Mouse (Mus musculus): ENCODE measurements around the gene Usf1.

DNA sequence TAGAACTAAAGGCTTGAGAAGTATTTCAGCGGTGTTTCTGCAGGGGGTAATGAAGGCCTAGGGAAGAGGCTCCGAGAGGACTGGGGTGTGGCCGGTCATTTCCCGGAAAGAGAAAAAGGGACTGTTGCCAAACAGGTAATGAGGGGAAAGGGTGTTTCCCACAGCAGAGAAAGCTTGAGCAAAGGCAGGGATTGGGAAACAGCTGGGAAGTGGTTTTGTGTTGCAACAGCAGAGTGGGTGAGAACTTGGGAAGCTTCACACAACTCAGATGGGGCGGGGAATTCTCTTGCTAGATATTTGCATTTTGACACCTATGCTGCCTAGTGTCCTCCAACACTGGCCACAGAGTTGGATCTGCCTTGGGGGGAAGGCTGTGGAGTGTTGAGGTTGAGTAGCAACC is 41.8 kb downstream of the Usf1 start:
- no peak for TF ChIP-seq CTCF (IDR thresholded peaks at IDR 0.05; ENCODE audit: control insufficient read depth, insufficient read depth, insufficient read length)
- TF ChIP-seq FOSL1 (IDR thresholded peaks at IDR 0.05; ENCODE audit: insufficient read depth, low read length, poor library complexity, severe bottlenecking) = no peak
- TF ChIP-seq MAX (IDR thresholded peaks at IDR 0.05) = no peak
- TF ChIP-seq MYOD1 (IDR thresholded peaks at IDR 0.05; ENCODE audit: control insufficient read depth, insufficient read length, low read depth) = no peak
- TF ChIP-seq CEBPB (IDR thresholded peaks at IDR 0.05; ENCODE audit: low read depth) = no peak
- no peak for TF ChIP-seq MYOG (IDR thresholded peaks at IDR 0.05; ENCODE audit: control insufficient read depth, extremely low read depth, insufficient read length)
